Mouse (Mus musculus) bone marrow, adult 2 months (tissue): ENCODE measurements around the gene Sgms1. TPM values are rescaled to one million over a fixed set of nuclear protein-coding genes. Genes with fewer than 3 reads are reported as not detected.

Experiments
- H3K27ac ChIP-seq: fragments of 200-500 bp; 2 replicates; pipeline ENCODE4 v1.5.1; 2012; ENCODE audit warnings: low read depth, mild to moderate bottlenecking, control low read depth, inconsistent platforms, low read length; ENCODE audit not compliant: control insufficient read depth, poor library complexity, insufficient read depth
- H3K4me1 ChIP-seq: fragments of 200-500 bp; 2 replicates; pipeline ENCODE4 v1.6.1; 2011; ENCODE audit warnings: low read length; ENCODE audit not compliant: control insufficient read depth, insufficient read depth
- H3K4me3 ChIP-seq: fragments of 200-500 bp; replicated peaks from 2 replicates; pipeline ENCODE3; 2011; ENCODE audit warnings: mild to moderate bottlenecking, low read depth, low read length, control low read depth; ENCODE audit not compliant: control insufficient read depth
- CTCF ChIP-seq: fragments of 200-500 bp; IDR thresholded peaks from 2 replicates; pipeline ENCODE4 v1.5.1; 2011; ENCODE audit warnings: low read length, control low read depth; ENCODE audit not compliant: control insufficient read depth, insufficient read depth
- POLR2A ChIP-seq: fragments of 200-500 bp; IDR thresholded peaks from 2 replicates; pipeline ENCODE4 v1.6.1; 2011; ENCODE audit warnings: low read depth, mild to moderate bottlenecking, control low read depth, low read length, borderline replicate concordance; ENCODE audit not compliant: control insufficient read depth
- WGBS: fragments of 180-500 bp; shearing (Covaris S2); methylation state at CpG from one replicate; pipeline ENCODE4 v1.1.7; 2018; 5-methylcytosine and 5-hydroxymethylcytosine counted together
- polyA plus RNA-seq: library from polyadenylated mRNA; stranded (reverse); fragments of >200 nt; gene quantifications from 2 replicates; pipeline ENCODE4 v1.2.4, GENCODE M21; 2011; ENCODE audit warnings: low replicate concordance; ENCODE audit not compliant: missing spikeins, insufficient read depth, insufficient read length

Sgms1 gene
- polyA plus RNA-seq, 1 experiment: 19.7 TPM

DNA sequence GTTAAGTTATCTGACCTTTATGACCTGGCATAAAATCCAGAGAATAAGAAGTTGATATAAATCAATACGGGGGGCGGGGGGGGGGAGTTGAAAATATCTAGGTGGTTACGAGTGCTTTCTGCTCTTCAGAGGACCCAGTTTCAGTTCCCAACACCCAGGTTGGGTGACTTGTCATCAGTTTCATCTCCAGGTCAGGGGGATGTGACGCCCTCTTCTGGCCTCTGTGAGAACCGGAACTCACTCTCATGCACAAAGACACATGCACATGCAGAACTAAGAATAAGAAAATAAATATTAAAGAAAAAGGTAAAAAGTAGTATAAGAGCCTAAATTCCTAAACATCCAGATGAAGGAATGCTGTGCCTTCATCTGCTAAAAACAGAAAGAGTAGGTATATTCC is 79.0 kb downstream of the Sgms1 start:
- 86% methylated on average over 5 of the region's 5 CpGs for WGBS
- no peak overlapping the region for H3K4me3 ChIP-seq
- TF ChIP-seq CTCF (0 out of 2 replicates have a peak, but pooled peaks have one; percentile 22), POLR2A (no peak)
- no peaks in the 10 kb centered on the region for H3K4me1 ChIP-seq
- no peak overlapping the region for H3K27ac ChIP-seq

DNA sequence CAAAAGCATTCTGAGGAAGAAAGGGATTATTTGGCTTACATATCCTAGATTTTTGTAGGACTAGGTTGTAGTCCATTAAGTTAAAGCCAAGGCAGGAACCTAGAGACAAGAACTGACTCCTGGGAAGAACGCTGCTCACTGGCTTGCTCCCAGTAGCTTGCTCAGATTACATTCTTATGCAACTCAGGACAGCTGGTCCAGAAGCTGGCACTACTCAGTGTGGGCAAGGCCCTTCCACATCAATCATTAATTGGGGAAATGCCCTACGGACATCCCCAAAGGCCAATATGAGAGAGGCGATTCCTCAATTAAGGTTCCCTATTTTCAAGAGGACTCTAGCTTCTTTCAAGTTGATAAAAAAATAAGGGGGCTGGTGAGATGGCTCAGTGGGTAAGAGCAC is 80.2 kb downstream of the Sgms1 start:
- Histone ChIP-seq H3K4me3 (no peak overlapping the region), H3K27ac (no peak overlapping the region), H3K4me1 (no peaks in the 10 kb centered on the region)
- 42% methylated on average over 3 of the region's 3 CpGs for WGBS
- TF ChIP-seq CTCF: no peak

DNA sequence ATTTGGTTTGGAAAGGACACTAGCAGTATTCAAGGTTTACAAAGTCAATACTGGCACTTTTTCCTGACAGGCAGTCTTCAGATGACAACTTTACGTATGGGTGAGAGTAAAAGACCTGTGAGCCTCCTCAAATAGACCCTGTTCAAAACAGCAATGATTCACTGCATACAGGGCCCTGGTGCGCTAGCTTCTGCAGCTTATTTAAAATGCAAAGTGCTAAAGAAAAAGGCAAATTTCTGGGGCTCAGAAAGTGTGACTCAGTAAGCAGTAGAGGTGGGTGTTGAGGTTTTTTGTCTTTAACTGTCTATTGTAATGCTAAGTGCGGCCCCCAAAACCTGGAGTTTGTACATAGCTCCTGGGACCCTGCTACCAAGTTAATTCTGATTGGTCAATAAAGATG is 81.2 kb downstream of the Sgms1 start:
- Histone ChIP-seq H3K4me3 (no peak overlapping the region), H3K27ac (no peak overlapping the region), H3K4me1 (peaks cover 2% of the 10 kb centered on the region)
- TF ChIP-seq CTCF (no peak), POLR2A (no peak)
- 89% methylated on average over 3 of the region's 3 CpGs for WGBS

DNA sequence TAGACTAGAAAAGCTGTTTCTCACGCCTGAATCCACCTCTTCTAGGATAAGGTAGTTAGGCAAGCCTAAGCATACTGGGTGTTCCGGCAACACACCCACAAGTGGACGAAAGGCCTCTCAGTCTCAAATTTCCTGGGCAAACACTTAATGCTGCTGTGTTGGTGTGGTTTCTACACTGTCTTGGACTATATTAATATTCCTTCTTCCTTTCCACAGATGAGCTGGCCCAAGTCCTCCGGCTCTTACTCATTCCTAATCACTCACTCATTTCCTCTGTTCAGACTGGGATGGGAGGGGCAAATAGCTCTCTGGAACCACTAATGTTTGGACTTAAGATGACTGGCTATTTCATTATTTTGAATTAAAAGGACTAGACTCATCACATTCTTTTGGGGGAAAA is 84.6 kb downstream of the Sgms1 start:
- TF ChIP-seq POLR2A (no peak), CTCF (no peak)

DNA sequence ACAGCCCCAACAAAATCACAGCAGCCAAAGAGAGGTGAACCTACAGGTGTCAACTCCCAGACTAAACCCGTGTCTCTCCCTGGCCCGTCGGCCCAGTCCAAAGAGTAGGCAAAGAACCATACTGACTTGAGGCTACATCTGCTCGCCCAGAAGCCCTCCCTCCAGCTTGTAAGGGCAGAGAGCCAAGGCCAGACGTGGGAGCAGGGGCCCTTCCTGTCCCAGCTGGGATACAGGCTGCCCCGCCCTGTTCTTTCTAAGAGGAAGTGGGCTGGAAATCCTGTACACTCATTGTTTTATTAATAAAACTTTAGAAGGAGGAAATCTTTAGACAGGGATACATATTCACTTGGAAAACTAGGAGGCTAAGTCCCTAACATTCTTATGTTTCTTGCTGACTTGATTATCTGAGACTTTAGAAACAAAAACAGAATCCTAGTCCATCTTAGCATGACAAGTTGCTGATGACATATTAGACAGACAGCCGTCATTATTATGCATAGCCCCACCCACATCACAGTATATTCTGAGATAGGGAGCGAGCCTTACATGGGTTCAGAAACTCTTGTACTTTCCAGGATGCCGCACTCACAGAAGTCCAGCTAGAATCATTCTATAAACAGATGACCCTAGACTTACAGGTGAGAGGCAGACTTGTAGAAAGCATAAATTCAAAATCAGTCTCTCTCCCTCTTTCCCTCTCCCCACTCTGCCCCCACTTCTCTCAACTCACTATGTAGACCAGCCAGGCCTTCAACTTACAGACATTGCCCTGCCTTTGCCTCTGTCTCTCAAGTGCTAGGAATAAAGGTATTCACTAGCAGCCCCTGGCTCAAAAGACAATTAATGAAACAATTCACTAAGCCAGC is 85.3 kb downstream of the Sgms1 start:
- H3K4me1 ChIP-seq: peaks cover 2% of the 10 kb centered on the region
- H3K4me3 ChIP-seq: no peak overlapping the region
- no peak overlapping the region for H3K27ac ChIP-seq
- TF ChIP-seq CTCF (no peak), POLR2A (no peak)
- 18% methylated on average over 9 of the region's 9 CpGs for WGBS

More for the DNA sequence above, 84.6 kb downstream of the Sgms1 start:
- H3K4me1 ChIP-seq: peaks cover 2% of the 10 kb centered on the region
- H3K27ac ChIP-seq: no peak overlapping the region
- H3K4me3 ChIP-seq: no peak overlapping the region
- WGBS: 64% methylated on average over 4 of the region's 4 CpGs

DNA sequence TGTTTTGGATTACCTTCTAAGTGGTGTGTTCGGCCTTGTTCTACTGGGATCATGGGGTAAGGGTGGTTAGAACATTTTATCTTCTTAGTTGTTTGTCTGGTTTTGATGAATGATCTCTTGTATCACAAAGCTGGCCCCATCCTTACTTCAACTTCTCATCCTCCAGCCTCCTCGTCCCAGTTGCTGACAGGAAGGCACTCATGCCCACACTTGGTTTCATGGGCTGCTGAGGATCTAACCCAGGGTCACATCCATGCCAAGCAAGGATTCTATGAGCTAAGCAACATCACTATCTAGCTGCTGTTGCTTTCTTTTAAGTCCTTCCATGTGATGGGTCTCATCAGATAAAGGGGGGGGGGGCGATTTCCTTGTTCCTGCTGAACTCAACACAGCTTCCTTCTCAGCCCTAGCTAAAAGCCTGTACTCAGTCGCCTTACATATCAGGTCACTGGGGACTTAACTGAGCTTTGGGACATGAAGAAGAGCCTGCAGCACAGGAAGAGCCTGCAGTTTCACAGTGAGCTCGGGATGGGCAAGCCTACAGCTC is 86.6 kb downstream of the Sgms1 start:
- peaks cover 2% of the 10 kb centered on the region for H3K4me1 ChIP-seq
- WGBS: 48% methylated on average over 5 of the region's 5 CpGs
- H3K27ac ChIP-seq: no peak overlapping the region
- no peak overlapping the region for H3K4me3 ChIP-seq
- TF ChIP-seq POLR2A (no peak), CTCF (no peak)

DNA sequence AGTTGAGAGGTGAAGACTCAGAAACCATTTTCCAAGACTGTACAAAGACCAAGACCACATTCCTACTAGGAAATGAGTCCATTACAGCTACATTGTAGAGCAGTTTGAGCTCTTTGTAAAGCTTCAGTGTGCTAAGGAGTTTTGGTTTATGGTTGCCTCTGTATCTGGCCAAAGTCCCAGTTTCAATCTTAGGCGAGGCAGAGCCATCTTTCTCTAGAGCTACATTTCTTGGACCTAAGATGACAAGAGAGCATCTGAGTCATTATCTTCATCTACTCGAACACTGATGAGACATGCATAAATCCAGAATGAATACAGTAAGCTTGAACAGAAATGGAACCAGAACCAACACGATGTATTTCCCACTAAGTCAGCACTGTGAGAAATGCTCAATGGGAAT is 87.9 kb downstream of the Sgms1 start:
- H3K4me3 ChIP-seq: no peak overlapping the region
- TF ChIP-seq POLR2A (no peak), CTCF (no peak)
- H3K27ac ChIP-seq: no peak overlapping the region
- 78% methylated on average over 3 of the region's 3 CpGs for WGBS
- peaks cover 2% of the 10 kb centered on the region for H3K4me1 ChIP-seq

DNA sequence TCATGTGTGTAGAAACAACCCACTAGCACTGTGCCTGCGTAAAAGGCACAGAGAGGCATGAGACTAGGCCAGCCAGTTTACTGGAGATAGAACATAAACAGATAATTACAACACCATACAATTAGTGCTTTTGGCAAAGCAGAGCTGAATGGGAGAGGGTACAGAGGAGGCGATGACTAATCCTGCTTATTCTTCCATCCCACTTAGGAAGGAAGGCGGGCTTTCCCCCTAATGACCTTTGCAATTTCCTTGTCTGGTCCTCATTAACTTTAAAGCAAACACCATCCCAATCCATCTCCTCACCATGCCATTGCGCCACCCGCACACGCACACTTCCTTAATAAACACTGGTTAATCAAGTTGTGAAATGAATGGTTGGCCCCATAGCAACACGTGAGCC is 91.3 kb downstream of the Sgms1 start:
- TF ChIP-seq CTCF: no peak
- TF ChIP-seq POLR2A: no peak
- no peak overlapping the region for H3K4me3 ChIP-seq
- H3K4me1 ChIP-seq: peaks cover 1% of the 10 kb centered on the region; the same call in 1 of the 2 replicates
- no peak overlapping the region for H3K27ac ChIP-seq
- WGBS: 46% methylated on average over 7 of the region's 7 CpGs

DNA sequence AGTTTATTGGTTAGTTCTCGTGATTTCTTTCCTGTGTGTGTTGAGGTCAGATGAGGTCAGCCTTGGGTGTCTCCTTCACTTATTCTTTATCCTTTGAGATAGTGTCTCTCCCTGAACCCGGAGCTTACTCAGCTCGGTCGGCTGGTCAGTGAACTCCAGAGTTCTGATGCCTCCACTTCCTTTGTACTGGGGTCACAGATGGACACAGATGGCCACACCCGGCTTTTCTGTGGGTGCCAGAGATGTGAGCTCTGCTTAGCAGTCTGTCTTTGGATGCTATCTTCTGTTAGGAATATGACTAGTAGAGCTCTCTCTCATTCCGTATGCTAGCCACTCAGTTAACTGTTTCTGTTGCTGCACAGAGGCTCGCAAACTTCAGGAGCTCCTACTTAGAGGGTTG is 92.7 kb downstream of the Sgms1 start:
- Histone ChIP-seq H3K27ac (no peak overlapping the region), H3K4me3 (no peak overlapping the region), H3K4me1 (peaks cover 8% of the 10 kb centered on the region)
- TF ChIP-seq POLR2A: no peak
- no peak for TF ChIP-seq CTCF
- WGBS: 81% methylated on average over 7 of the region's 7 CpGs
